Mouse (Mus musculus): Measurements from ENCODE around the gene Tnfsf14.

Gene Tnfsf14

GRCm38 (mm10) chr17:57194041-57194507 lies at the start of gene Tnfsf14:
Tnfsf14 (minus strand) TSS chr17:57194177.
- in situ Hi-C loops (cut with MboI, MseI): no loop called here

GRCm38 (mm10) chr17:57237181-57237580 lies 43.2 kb upstream of the Tnfsf14 start:
- in situ Hi-C loops (cut with MboI, MseI): no loop called here

- in situ Hi-C loops (cut with MboI, MseI): no loop called here
These were observed 41.8 kb upstream of the Tnfsf14 start for GRCm38 (mm10) chr17:57235803-57236202.

- in situ Hi-C loops (cut with MboI, MseI): no loop called here
These were observed 40.4 kb upstream of the Tnfsf14 start for GRCm38 (mm10) chr17:57234254-57234928.

- in situ Hi-C loops (cut with MboI, MseI): no loop called here
These were observed 39.1 kb upstream of the Tnfsf14 start for GRCm38 (mm10) chr17:57233038-57233437.

GRCm38 (mm10) chr17:57232200-57232599 lies 38.2 kb upstream of the Tnfsf14 start:
- in situ Hi-C loops (cut with MboI, MseI): no loop called here

GRCm38 (mm10) chr17:57231321-57231771 lies 37.4 kb upstream of the Tnfsf14 start:
- in situ Hi-C loops (cut with MboI, MseI): no loop called here

GRCm38 (mm10) chr17:57230728-57231125 lies 36.8 kb upstream of the Tnfsf14 start:
- in situ Hi-C loops (cut with MboI, MseI): no loop called here

- in situ Hi-C loops (cut with MboI, MseI): no loop called here
These were observed 36.1 kb upstream of the Tnfsf14 start for GRCm38 (mm10) chr17:57229851-57230727.

- in situ Hi-C loops (cut with MboI, MseI): no loop called here
These were observed 34.9 kb upstream of the Tnfsf14 start for GRCm38 (mm10) chr17:57228873-57229272.

GRCm38 (mm10) chr17:57228014-57228413 lies 34.0 kb upstream of the Tnfsf14 start, which contains the start of gene C3:
C3 (minus strand) TSS chr17:57228136.
- in situ Hi-C loops (cut with MboI, MseI): no loop called here

GRCm38 (mm10) chr17:57227468-57227867 lies 33.5 kb upstream of the Tnfsf14 start:
- in situ Hi-C loops (cut with MboI, MseI): no loop called here

GRCm38 (mm10) chr17:57223313-57223712 lies 29.3 kb upstream of the Tnfsf14 start:
- in situ Hi-C loops (cut with MboI, MseI): no loop called here

GRCm38 (mm10) chr17:57221911-57222310 lies 27.9 kb upstream of the Tnfsf14 start:
- in situ Hi-C loops (cut with MboI, MseI): no loop called here

GRCm38 (mm10) chr17:57219884-57220207 lies 25.9 kb upstream of the Tnfsf14 start:
- in situ Hi-C loops (cut with MboI, MseI): loop anchor here (5.0 kb wide), 1 partner anchor 112 kb away; no protein-coding TSS in a partner anchor

GRCm38 (mm10) chr17:57219167-57219883 lies 25.3 kb upstream of the Tnfsf14 start:
- in situ Hi-C loops (cut with MboI, MseI): loop anchor here (5.0 kb wide), 1 partner anchor 113 kb away; no protein-coding TSS in a partner anchor

GRCm38 (mm10) chr17:57218335-57218900 lies 24.4 kb upstream of the Tnfsf14 start:
- in situ Hi-C loops (cut with MboI, MseI): loop anchor here (5.0 kb wide), 1 partner anchor 114 kb away; no protein-coding TSS in a partner anchor

- in situ Hi-C loops (cut with MboI, MseI): loop anchor here (5.0 kb wide), 1 partner anchor 117 kb away; no protein-coding TSS in a partner anchor
These were observed 20.9 kb upstream of the Tnfsf14 start for GRCm38 (mm10) chr17:57214676-57215387.

GRCm38 (mm10) chr17:57211501-57211900 lies 17.5 kb upstream of the Tnfsf14 start:
- in situ Hi-C loops (cut with MboI, MseI): no loop called here

- in situ Hi-C loops (cut with MboI, MseI): no loop called here
These were observed 15.4 kb upstream of the Tnfsf14 start for GRCm38 (mm10) chr17:57209330-57209729.

- in situ Hi-C loops (cut with MboI, MseI): no loop called here
These were observed 14.0 kb upstream of the Tnfsf14 start for GRCm38 (mm10) chr17:57207938-57208337.

Data from T-helper 2 cell (primary cell).